Mouse (Mus musculus): ENCODE measurements around the gene Slc7a8.

- no peak for TF ChIP-seq POLR2A (IDR thresholded peaks at IDR 0.05; ENCODE audit: borderline replicate concordance, insufficient read depth, low read length)
- TF ChIP-seq CTCF (IDR thresholded peaks at IDR 0.05; ENCODE audit: borderline replicate concordance, insufficient read depth, low read depth, low read length), result no peak
Measured at GRCm38 (mm10) chr14:54698733-54699132, 83.0 kb downstream of the Slc7a8 start, which contains the start of gene Gm29776.

All from cerebellum, adult 2 months (tissue).